Mouse (Mus musculus): Measurements from ENCODE around the gene Zfp740.

Zfp740 gene

DNA sequence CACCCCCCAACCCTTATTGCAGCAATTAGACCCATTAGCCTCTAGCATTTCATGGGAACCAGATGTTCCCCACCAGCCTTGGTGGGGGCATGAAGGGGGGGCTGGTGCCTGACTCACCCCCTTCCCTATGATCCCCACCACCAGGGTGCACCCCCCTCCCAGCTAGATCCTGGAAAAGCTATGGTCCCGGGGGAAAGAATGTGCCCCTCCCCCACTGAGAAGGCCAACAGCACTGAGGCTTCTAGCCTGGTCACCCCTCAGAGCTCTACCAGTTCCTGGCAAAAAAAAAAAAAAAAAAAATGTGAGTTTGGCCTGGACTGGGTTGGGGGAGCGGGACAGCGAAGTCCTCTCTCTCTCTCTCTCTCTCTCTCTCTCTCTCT, 45.8 kb downstream of the Zfp740 start:
- peak in 1 of 2 experiments; percentile 64 for DNase-seq

DNA sequence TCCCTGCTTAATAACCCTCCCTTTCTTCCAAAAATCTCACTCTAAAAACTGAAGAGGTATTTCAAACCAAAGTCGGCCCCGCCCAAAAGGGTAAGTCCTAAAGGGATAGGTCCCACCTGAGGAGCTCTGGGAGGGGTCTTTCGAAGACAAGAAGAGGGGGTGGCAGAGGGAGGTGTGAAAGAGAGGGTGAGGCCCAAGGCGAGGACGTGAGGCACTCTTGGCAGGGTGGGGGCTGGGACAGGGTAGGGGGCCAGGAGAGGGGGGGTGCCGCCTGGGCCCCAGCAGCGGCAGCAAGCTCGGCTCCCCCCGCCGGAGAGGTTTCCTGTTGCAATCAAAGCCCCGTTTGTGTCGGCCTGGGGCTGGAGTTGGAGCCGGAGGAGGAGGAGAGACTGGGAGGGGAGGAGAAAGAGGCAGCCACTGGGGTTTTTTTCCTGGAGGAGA, 46.2 kb downstream of the Zfp740 start:
- peak; percentile 62 to 79 for DNase-seq

DNA sequence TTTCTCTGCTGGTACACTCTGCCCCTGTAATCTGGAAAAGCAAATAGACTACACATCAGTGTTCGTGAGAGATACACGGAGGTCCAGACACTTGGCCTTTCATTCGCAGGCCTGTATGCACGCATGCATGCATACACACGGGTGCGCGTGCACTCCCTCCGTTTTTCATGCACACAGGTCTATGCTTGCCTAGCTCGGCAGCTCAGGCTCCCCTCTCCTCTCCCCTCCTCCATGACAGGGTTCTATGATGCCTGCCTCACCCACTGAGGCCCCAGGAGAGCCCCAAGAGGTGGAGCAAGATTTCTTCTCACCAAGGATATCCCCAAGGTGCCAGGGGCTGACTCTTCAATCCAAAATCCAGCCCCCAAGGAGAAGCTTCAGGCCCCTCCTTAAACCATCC, 46.9 kb downstream of the Zfp740 start:
- DNase-seq, result no peak

DNA sequence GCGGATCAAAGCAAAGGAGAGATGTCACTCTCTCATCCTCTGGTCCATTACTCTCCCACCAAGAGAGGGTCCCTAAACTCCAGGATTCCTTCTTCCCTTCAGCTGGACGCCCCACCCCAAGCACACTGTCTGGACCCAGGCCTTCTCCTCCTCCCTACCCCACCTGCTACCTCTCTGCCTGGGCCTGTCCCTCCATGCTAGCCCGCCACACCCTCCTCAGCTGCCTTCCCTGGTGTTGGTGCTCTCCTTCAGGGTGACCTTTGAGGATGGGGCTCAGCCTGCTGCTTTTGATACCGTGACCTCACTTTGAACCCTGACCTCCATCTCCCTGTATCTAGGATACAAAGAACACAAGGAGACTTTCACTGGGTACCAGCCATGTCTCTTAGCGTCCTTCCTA, 47.5 kb downstream of the Zfp740 start:
- DNase-seq, result no peak

DNA sequence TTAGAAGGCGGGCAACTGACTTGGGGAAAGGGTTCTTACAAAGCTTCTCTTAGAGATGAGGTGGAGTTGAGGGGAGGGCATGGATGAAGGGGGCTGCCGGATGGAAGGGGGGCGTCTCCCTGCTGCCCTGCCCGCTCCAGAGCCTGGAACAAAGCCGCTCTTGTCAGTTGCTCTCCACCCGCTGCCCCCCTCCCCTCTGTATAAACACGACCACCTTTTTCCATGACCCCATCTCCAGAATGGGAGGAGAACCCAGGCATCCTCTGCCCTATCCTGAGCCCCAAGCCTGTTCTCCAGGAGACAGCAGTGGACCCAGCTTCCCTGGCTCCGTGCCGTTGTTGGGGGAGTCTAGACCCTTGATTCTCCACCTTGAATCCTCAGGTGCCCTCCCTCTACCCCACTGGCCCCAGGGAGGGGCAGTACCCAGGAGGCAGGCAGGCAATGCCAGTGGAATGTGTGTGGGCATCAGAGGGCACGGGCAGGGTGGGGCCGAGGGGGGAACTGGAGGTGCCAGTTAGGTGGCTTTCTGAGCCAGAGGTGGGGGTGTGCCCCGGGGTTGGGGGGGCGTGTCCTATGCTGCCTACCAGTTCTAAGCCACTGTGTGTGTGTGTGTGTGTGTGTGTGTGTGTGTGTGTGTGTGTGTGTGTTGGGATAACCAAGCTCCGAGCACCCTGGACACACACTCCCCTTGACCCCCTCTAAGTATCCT, 52.7 kb downstream of the Zfp740 start:
- DNase-seq, result peak; percentile 62 to 88

DNA sequence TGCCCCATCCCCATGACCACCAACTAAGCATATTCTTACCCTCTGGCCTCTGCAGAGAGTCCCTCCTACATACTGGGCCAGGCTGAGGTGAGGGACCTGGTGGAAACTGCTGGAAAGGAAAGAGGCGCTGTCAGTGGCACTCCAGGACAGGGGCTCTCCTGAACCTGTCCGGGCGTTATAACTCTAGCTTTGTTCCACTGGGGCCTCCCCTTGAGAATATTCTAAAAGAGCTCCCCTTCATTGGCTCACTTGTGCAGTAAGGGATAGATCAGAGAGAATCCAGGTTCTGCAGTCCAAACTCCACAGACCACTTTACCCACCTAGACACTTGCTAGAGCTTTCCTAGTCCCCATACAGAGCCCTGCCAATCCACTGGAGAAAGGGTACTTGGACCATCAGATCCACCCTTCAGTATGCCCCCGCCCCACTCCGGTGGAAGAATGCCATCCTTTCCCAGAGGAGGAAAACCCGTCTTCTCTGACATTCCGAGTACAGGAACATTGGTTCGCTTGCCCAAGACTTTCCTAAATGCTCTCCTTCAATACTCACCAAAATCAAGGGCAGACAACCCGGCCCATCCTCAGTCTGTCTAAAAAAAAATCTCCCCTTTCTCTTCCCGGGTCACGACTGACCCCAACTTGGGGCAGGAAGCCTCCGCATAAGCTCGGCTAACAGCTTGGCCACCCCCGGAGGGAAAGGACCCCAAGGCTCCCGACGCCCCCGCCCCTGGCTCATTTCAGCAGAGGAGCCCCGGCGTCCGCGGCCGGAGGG, 53.6 kb downstream of the Zfp740 start:
- no peak for DNase-seq

DNA sequence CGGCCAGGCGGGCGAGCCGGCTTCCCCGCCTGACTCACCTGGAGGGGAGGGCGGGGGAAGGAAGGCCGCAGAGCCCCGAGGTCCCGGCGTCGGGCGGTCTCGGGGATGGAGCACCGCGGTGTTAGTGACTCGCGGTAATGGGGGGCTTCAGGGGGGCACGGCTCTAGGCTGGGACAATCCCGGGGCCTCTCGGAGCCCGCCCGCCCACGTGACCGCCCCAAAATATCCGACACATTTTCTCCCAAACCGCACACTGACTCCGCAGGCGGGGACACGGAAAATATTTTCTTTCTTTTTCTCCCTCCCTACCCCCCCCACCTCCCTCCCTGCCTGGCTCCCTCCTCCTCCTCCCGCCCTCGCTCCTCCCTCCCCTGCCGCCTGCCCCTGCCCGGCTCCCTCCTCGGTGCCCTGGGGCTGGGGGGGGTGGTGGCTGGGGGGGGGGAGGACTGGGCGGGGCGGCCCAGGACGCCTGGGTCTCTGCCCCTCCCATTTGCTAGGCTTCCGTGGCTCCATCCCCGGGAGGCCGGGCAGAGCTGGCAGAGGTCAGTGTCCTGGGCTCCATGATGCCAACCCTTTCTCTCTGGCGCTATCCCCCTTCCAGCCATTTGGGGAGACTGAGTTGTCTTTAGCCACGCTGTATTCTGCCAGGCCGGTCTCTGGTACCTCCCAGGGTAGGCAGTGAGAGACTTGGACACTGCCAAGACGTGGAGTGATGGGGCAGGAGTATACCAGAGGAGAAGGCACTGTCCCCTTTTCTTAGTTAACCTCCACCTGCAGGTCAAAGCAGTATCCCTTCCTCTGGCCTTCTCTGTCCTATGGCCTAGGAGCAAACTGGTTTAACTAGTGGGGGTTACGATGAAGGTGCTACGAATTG, 54.4 kb downstream of the Zfp740 start, which contains the start of gene Rarg:
Gene Rarg (minus strand): TSS at position 316 of the 874 bp plus-strand sequence.
- peak; percentile 57 to 86 for DNase-seq

DNA sequence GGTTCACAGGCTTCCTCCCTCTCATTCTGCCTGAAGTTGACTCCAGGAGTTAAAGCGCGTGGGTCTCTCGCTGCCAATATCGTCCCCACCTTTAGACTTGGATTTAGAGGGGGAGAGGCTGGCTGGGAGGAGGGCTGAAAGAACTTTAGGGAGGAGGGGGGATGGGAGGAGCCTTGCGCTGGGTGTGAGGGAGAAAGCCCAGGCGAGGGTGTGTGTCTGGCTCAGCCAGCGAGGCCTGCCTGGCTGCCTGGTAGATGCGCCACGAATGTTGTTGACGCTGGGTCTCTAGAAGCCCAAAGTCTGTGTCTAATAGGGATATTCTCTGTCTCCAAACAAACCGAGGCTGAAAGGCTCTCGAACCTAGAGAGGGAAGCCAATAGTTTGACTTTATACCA, 55.0 kb downstream of the Zfp740 start:
- peak; percentile 60 to 78 for DNase-seq

DNA sequence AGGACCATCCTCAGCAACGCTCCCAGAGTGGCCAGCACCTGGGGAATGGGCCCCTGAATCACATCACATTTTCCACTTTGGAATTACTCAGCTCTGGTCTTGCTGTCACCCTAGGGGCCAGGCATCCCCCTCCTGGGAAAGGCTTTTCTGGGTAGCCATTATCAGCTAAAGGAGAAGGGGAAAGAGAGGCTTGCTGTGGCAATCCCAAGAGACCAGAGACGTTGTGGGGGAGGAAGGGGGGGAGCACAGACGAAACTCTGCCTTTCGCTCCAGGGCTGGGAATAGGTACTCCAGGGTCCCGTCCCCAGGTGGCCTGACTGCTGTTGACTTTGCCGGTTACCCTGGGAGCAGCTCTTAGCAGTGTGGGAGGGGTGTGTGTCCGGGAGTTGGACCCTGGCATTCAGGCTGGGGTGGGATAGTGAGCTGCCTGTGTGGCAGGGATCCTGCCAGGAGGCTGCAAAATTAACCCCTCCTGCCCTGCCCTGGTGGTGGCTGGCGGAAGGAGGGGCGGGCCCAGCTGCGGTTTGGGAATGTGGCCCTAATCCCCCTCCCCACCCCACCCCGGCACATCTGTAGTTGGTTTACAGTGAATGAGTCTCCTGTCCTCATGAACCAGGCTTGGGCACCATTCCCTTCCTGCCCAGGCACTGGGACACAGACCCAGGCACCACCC, 55.7 kb downstream of the Zfp740 start:
- DNase-seq, result no peak

DNA sequence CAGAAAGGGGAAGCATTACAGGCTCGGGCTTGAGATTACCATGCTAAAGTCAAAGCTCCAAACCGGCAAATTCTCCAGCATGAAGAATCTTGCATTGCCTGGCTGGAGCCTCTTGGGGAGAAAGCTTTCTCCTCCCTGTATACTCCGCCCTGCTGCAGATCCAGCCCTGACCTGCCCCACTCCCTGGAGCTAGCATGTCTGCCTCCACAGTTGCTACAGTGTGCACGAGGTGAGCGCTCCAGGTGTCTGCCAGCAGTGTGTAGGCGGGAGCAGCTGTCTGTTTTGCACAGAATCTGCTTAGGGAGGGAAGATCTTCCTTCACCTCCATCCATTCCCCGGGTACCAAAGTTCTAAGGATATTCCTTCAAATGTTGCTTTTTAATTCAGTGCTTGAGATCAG, 59.5 kb downstream of the Zfp740 start:
- no peak for DNase-seq

DNA sequence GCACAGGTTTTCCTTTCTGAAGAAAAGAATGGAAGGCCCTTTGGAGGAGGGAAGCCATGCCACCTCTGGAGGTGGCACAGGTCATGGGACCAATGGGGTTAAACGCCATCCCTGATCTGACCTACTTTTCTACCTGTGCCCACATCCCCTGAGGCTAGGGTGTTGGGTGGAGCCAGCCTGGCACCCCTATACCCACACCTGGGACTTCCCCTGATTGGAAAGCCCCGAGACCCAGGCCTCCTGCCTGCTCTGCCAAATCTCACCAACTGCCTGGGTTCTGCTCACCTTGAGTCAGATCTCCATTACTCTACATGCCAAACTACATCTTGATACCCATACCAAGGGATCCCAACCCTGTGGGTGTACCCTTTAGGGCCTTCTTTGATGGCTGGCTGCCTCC, 60.0 kb downstream of the Zfp740 start:
- no peak for DNase-seq

All from kidney, postnatal 25 days (tissue).